Mouse (Mus musculus) hindbrain, embryonic 10.5 days (tissue): ENCODE data around the gene Klc4. TPM values are rescaled to one million over a fixed set of nuclear protein-coding genes. Genes with fewer than 3 reads are reported as not detected.

ENCODE experiments used
- DNase-seq: peaks from one replicate; pipeline ENCODE4 v3.0.0-alpha.2; 2017; ENCODE audit warnings: low spot score
- H3K27ac ChIP-seq: fragments of 300-500 bp; sonication (generic); 2 replicates; pipeline ENCODE4 v1.5.1; 2016; ENCODE audit warnings: mild to moderate bottlenecking, moderate library complexity
- H3K27me3 ChIP-seq: fragments of 300-500 bp; sonication (generic); 2 replicates; pipeline ENCODE4 v1.6.1; 2016; ENCODE audit warnings: mild to moderate bottlenecking; ENCODE audit not compliant: poor library complexity, insufficient read depth, severe bottlenecking
- H3K36me3 ChIP-seq: fragments of 300-500 bp; sonication (generic); 2 replicates; pipeline ENCODE4 v1.6.1; 2016; ENCODE audit warnings: mild to moderate bottlenecking, moderate library complexity
- H3K4me1 ChIP-seq: fragments of 300-500 bp; sonication (generic); replicated peaks from 2 replicates; pipeline ENCODE4 v1.6.1; 2016; ENCODE audit warnings: mild to moderate bottlenecking
- H3K4me3 ChIP-seq: fragments of 300-500 bp; sonication (generic); 2 replicates; pipeline ENCODE4 v1.5.1; 2016; ENCODE audit warnings: mild to moderate bottlenecking, moderate library complexity
- H3K9me3 ChIP-seq: fragments of 300-500 bp; sonication (generic); 2 replicates; pipeline ENCODE4 v1.6.1; 2016; ENCODE audit warnings: mild to moderate bottlenecking, moderate library complexity
- WGBS: fragments of 180-500 bp; shearing (Covaris S2); methylation state at CpG from one replicate; pipeline ENCODE4 v1.1.7; 2016; 5-methylcytosine and 5-hydroxymethylcytosine counted together
- polyA plus RNA-seq: library from polyadenylated mRNA; unstranded; fragments of >200 nt; fragmentation: Nextera tagmentation; extraction: Ambion mirVana; gene quantifications from 2 replicates; pipeline ENCODE4 v1.2.1, GENCODE M21; 2016

The Klc4 gene
- polyA plus RNA-seq, 1 experiment from 2014 or later = 38.1 TPM

DNA sequence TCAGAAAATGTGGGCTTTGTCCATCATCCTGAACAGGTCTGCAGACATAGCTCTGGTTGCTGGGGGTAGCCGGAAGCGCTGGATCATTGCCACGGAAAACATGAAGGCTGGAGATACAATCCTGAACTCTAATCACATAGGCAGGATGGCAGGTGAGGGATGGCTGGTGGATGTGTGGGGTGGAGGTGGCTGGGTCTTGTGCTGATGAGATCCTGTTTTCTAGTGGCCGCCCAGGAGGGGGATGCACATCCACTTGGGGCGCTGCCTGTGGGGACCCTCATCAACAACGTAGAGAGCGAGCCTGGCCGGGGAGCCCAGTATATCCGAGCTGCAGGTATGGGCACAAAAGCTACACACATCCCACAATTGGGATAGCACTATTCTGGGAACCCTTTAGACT, 2.6 kb upstream of the Klc4 start:
- H3K4me3 ChIP-seq = no peak overlapping the region
- no peaks in the 10 kb centered on the region for H3K9me3 ChIP-seq
- peaks cover 40% of the 10 kb centered on the region for H3K36me3 ChIP-seq
- H3K27ac ChIP-seq = no peak overlapping the region
- DNase-seq = no peak
- no peaks in the 10 kb centered on the region for H3K27me3 ChIP-seq
- 89% methylated on average over 9 of the region's 9 CpGs for WGBS
- peaks cover 67% of the 10 kb centered on the region for H3K4me1 ChIP-seq

DNA sequence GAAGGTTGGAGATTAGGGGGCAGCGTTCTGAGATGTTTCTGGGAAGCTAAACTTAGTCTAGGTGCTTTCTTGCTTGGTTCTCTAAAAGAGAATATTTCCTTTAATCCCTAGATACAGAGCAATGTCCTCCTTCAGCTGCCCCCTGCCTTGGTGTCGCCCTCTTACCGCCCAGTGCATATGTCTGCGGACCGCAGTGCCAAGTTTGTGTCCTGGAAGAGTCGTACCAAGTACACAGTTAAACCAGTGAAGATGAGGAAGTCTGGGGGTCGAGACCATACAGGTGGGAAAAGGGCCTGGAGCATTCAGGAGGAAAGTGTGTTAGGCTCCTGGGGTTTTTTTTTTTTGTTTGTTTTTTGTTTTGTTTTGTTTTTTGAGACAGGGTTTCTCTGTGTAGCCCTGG, 1.5 kb upstream of the Klc4 start:
- Histone ChIP-seq H3K9me3 (no peaks in the 10 kb centered on the region), H3K36me3 (peaks cover 30% of the 10 kb centered on the region), H3K4me1 (peaks cover 56% of the 10 kb centered on the region), H3K4me3 (peak overlapping the region; percentile 86; the same call in 1 of the 2 replicates), H3K27me3 (no peaks in the 10 kb centered on the region), H3K27ac (no peak overlapping the region)
- DNase-seq = no peak
- WGBS = 92% methylated on average over 7 of the region's 7 CpGs

DNA sequence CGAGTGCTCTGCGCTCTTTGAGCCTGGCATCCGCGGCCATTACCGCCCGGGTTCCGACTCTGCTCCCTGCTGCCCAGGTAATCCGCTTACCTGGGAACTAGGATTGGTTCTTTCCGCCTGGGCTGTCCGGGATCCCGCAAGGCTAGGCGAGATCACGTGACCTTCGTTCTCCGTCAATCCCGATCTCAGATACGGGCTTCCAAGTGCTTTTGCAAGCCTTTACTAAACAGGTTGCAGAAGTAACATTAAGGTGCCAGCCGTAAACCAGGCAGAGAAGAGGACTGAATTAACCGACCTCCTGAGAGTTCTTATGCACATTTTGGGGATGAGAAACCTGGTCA, 470 bp upstream of the Klc4 start:
- H3K4me3 ChIP-seq = peak overlapping the region; percentile 86
- H3K4me1 ChIP-seq = peaks cover 47% of the 10 kb centered on the region
- no peaks in the 10 kb centered on the region for H3K9me3 ChIP-seq
- peaks cover 30% of the 10 kb centered on the region for H3K36me3 ChIP-seq
- no peaks in the 10 kb centered on the region for H3K27me3 ChIP-seq
- peak overlapping the region; percentile 90 for H3K27ac ChIP-seq
- DNase-seq = no peak
- under 1% methylated on average over 19 of the region's 19 CpGs for WGBS

DNA sequence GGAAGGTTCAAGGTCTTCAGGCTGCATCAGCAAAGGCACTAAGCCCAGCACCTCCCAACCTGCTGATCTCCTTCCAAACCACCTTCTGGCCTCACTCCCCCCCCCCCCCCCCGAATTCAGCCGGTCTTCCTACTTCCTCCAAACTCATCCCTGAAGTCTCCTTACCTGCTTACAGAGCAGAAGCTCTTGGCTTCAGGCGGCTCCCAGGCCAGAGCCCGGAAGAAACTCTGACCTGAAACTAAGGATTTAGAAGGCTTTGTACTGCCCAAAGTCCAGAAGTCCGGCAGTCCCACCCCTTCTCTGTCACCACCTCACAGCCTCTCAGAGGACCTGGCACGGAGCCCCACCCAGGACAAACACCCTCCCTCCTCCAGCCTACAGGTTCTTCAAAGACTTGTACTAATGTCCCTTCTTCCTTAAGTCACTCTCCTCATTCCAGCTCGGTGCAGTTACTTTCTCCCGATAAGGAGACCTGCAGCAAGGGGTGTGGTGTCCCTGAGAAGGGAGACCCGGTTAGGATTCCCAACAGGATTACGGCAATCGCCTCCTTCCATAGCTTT, 826 bp downstream of the Klc4 start:
- peak overlapping the region; percentile 90 for H3K27ac ChIP-seq
- WGBS = 13% methylated on average over 11 of the region's 11 CpGs
- H3K36me3 ChIP-seq = peaks cover 41% of the 10 kb centered on the region
- peaks cover 34% of the 10 kb centered on the region for H3K4me1 ChIP-seq
- no peak for DNase-seq
- no peaks in the 10 kb centered on the region for H3K9me3 ChIP-seq
- no peaks in the 10 kb centered on the region for H3K27me3 ChIP-seq
- H3K4me3 ChIP-seq = peak overlapping the region; percentile 86

DNA sequence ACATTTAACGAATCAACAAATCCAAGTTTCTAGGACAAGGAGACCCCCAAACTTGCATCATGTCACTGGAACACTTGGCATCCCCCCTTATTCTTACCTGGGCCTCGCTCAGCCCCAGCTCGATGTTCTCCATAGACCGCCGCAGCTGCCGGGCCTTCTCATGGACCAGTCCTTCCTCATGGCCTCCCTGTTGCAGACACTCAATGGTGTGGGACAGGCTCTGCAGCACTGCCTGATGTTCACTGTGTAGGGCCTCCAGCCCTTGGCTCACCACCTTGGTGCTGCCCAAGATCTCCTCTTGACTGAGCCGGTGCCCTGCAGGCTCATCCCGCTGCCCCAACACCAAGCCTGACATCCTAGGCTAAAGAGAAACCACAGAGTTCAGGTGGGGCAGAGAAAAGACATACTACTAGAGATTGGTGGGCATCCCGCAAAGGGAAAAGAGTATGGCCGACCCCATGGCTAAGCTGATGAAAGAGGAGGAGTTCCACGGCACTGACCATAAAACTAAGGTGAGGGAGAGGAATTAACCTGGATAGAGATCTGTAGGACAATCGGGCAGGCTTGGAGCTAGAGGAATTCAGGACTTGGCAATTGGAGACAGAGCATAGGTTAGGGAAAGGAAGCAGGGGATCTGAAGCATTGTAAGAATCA, 1.5 kb downstream of the Klc4 start:
- Histone ChIP-seq H3K36me3 (peaks cover 47% of the 10 kb centered on the region), H3K4me1 (peaks cover 26% of the 10 kb centered on the region), H3K27ac (no peak overlapping the region), H3K4me3 (peak overlapping the region; percentile 86), H3K27me3 (no peaks in the 10 kb centered on the region), H3K9me3 (no peaks in the 10 kb centered on the region)
- WGBS = 87% methylated on average over 12 of the region's 12 CpGs
- DNase-seq = no peak

DNA sequence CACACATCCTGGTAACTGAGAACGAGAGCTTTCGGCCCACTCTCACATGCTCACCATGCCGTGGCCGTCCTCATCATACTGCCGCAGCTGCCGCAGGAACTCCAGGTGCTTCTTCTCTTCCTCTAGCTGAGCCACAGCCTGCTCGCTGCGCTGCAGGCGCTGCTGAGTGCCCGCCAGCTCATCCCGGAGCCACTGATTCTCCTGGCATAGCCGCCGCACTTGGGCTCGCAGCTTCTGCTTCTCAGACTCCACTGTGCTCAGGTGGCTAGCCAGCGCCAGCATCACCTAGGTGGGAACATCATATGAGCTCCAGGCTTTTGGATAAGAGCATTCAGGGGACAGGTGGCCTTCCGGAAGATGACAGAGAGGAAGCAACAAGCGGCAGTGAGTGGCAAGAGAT, 3.8 kb downstream of the Klc4 start:
- no peaks in the 10 kb centered on the region for H3K27me3 ChIP-seq
- no peak for DNase-seq
- WGBS = 91% methylated on average over 17 of the region's 17 CpGs
- peaks cover 23% of the 10 kb centered on the region for H3K4me1 ChIP-seq
- H3K9me3 ChIP-seq = no peaks in the 10 kb centered on the region
- H3K27ac ChIP-seq = no peak overlapping the region
- no peak overlapping the region; the same call in 1 of the 2 replicates for H3K4me3 ChIP-seq
- H3K36me3 ChIP-seq = peaks cover 32% of the 10 kb centered on the region

DNA sequence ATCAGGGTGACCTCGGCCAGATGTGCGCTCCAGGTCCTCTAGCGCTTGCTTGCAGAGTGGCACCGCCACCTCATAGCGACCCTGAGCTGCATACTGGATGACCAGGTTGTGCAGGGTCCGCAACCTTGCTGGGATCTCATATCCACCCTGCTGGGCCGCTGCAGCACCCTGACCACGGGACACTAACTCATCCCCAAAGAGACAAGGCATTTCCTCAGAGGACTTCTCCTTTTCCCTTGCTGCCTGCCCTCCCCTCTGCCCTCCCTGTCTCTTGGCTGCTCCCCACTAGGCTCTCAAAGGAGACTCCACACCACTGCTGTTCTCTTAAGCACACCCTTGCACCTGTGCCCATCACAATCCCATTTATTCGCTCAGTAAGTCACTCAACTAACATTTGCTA, 5.9 kb downstream of the Klc4 start:
- no peaks in the 10 kb centered on the region for H3K27me3 ChIP-seq
- H3K27ac ChIP-seq = no peak overlapping the region
- H3K36me3 ChIP-seq = peaks cover 47% of the 10 kb centered on the region
- 81% methylated on average over 9 of the region's 9 CpGs for WGBS
- no peak for DNase-seq
- no peaks in the 10 kb centered on the region for H3K9me3 ChIP-seq
- H3K4me3 ChIP-seq = no peak overlapping the region
- H3K4me1 ChIP-seq = peaks cover 24% of the 10 kb centered on the region

DNA sequence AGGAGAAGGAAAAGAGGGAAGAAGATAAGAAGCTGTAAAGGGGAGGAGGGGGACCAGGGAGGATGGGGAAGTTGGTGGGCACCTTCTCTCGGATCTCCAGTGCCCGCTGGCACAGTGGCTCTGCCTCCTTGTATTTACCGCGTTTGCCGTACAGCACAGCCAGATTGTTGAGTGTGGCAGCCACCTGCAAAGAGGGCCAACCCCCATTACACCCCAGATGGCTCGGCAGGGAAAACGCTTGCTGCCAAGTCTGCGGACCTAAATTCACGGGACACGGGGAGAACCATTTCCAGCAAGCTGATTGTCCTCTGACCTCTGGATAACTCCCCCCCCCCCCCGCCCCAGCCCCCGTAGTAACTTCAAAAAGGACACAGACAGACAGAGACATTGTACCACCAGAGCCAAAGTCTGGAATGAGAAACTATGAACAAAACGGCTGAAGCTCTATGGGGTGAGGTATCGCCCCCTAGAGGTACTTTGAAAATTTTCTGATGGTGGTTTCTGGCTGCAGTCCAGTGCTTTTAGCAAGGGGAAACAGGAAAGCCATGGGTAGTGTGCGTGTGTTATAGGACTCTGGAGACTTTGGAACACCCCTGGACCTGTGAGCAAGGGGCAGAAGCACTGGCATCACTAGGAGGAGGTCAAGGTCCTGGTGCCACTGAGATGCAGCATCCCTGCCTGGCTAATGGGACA, 8.8 kb downstream of the Klc4 start:
- peak; percentile 49 for DNase-seq
- H3K36me3 ChIP-seq = peaks cover 67% of the 10 kb centered on the region
- peak overlapping the region; percentile 23 for H3K4me3 ChIP-seq
- H3K27ac ChIP-seq = peak overlapping the region; percentile 82
- H3K9me3 ChIP-seq = no peaks in the 10 kb centered on the region
- H3K4me1 ChIP-seq = peaks cover 21% of the 10 kb centered on the region
- WGBS = 29% methylated on average over 15 of the region's 15 CpGs
- H3K27me3 ChIP-seq = no peaks in the 10 kb centered on the region

DNA sequence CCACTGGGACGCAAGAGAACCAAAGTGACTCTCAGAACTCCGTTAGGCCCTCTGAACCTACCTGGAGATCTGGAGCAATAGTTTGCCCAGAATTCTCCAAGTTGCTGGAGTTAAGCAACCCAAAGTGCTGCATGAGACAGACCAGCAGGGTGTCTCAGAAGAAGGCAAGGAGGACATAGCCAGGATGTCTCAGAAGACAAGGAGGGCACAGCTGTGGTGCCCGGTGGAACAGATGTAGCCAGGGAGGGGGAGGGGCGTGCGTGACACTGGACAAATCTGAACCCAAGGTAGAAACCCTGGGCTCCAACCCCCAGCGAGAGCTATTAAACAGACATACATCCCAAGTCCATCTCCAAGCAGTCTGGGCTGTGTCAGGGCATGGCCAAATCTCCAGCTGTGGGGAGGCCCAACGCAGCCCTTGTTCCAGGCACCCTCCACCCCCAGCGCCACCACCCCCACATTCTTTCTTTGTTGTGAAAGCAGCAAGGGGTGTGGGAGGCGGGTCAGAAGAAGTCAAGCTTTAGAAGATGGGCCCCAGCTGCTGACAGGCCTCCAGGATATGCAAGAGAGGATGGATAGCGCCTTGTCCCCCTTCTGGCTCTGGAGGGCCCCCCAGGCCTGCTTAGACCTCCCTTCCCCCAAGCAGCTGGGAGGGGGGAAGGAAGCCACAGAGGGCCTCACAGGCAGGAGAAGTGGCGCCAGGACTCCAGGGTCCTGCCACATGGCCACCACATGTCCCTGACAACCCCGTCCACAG, 16.0 kb downstream of the Klc4 start:
- Histone ChIP-seq H3K27me3 (no peaks in the 10 kb centered on the region), H3K36me3 (peaks cover 33% of the 10 kb centered on the region), H3K4me3 (peak overlapping the region; percentile 98), H3K9me3 (no peaks in the 10 kb centered on the region), H3K27ac (peak overlapping the region; percentile 96), H3K4me1 (peaks cover 77% of the 10 kb centered on the region)
- DNase-seq = peak; percentile 75
- 3% methylated on average over 12 of the region's 12 CpGs for WGBS

DNA sequence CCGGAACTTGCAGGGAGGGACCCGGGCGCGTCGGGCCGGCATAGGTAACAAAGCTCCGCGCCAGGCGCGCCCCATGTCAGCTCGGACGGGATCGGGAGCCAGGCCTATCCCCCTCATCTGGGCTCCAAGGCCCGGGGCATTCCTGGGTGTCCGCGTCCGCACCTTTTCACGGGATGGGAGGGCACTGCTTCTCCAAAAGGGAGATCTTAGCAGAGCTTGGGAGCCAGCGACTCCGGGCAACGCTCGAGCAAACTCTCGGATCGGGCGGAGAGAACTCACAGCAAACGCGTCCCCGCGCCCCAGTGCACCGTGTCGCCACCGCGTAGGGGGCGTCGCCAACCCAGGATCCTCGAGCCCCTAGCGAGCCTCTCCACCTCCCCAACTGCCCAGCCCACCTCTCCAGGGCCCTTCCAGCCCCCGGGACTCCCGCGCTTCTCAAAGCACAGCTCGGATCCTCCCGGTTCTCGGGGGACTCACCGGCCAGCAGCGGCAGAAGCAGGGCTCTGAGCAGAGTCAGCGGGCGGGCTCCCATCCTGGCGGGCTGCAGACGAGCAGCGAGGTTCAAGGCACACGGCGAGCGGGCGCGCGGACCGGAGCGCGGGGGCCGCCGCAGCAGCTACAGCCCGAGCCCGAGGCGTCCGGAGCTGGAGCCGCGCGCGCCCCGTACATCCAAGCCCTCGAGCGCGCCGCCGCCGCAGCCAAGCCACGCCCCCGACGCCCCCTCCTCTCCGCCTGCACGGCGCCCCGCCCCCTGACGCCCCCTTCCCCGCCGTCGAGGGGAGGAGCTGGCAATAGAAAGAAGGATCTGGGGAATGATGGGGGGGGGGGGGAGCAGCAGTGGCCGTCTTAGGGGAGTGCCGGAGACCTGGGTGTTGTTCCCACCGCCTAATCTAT, 16.8 kb downstream of the Klc4 start, which contains the start of gene Ptk7:
Ptk7 (minus strand) TSS at position 714 of the 894 bp plus-strand sequence.
- no peaks in the 10 kb centered on the region for H3K27me3 ChIP-seq
- H3K4me1 ChIP-seq = peaks cover 83% of the 10 kb centered on the region
- DNase-seq = peak; percentile 95
- peak within 1 kb of the TSS; percentile 96 for H3K27ac ChIP-seq
- under 1% methylated on average over 89 of the region's 90 CpGs for WGBS
- peaks cover 30% of the 10 kb centered on the region for H3K36me3 ChIP-seq
- peak within 1 kb of the TSS; percentile 98 for H3K4me3 ChIP-seq
- H3K9me3 ChIP-seq = no peaks in the 10 kb centered on the region

DNA sequence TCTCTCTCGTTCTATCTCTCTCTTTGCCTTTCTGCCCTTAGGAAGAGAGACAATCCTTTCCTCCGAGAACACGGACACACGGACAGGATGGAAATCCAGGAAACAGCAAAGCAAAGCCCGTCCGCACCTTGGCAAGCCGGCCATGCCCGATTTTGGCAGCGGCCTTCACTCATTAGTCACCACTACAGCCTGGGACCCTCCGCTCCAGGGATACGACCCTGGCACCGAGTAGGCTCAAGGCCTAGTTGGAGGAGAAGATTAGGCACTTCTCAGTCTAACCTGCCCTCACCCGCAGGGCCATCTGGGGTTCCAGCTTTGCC, 17.4 kb downstream of the Klc4 start:
- no peak for DNase-seq
- Histone ChIP-seq H3K27me3 (no peaks in the 10 kb centered on the region), H3K36me3 (peaks cover 24% of the 10 kb centered on the region), H3K27ac (peak overlapping the region; percentile 96), H3K4me3 (peak overlapping the region; percentile 98), H3K4me1 (peaks cover 84% of the 10 kb centered on the region), H3K9me3 (no peaks in the 10 kb centered on the region)
- under 1% methylated on average over 13 of the region's 13 CpGs for WGBS

DNA sequence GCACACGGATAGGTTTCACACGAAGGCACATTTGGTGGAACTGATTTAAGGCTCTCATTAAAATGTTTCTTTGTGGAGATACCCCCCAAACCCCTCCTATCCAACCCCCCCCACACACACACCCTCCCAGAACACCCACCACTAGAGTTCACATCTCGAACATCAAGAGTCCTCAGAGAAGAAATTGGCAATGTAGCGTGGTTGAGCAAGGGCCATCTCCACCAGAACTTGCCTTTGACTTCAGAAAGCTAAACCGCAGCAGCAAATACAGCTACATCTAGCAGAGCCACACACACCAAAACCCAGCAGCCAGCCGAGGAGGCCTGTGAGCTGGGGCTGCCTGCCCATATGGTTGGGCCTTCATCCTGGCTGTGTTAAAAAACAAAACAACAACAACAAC, 18.4 kb downstream of the Klc4 start:
- Histone ChIP-seq H3K4me3 (peak overlapping the region; percentile 98), H3K36me3 (peaks cover 14% of the 10 kb centered on the region), H3K4me1 (peaks cover 94% of the 10 kb centered on the region), H3K9me3 (no peaks in the 10 kb centered on the region), H3K27me3 (no peaks in the 10 kb centered on the region), H3K27ac (0 out of 2 replicates have a peak overlapping the region, but pooled peaks have one; percentile 96)
- WGBS = 64% methylated on average over 6 of the region's 6 CpGs
- no peak for DNase-seq
